Mouse (Mus musculus) stomach, postnatal 0 days (tissue): ENCODE results near the gene Smtnl1. TPM values are rescaled to one million over a fixed set of nuclear protein-coding genes. Genes with fewer than 3 reads are reported as not detected.

Source experiments
- ATAC-seq: fragments of 200-750 bp; cut with Nextera tagmentation; 2 replicates; pipeline ENCODE4 v1.8.0; 2017; ENCODE audit not compliant: low FRiP score, low TSS enrichment
- DNase-seq: peaks from one replicate; pipeline ENCODE4 v3.0.0-alpha.2; 2016; ENCODE audit warnings: low spot score
- H3K27ac ChIP-seq: fragments of 300-500 bp; sonication (generic); replicated peaks from 2 replicates; pipeline ENCODE4 v1.5.1; 2014; ENCODE audit warnings: mild to moderate bottlenecking, control low read depth
- H3K27me3 ChIP-seq: fragments of 300-500 bp; sonication (generic); 2 replicates; pipeline ENCODE4 v1.6.1; 2014; ENCODE audit warnings: low read length; ENCODE audit not compliant: control insufficient read depth, insufficient read depth
- H3K36me3 ChIP-seq: fragments of 300-500 bp; sonication (generic); 2 replicates; pipeline ENCODE4 v1.6.1; 2014; ENCODE audit warnings: low read length, mixed read lengths; ENCODE audit not compliant: control insufficient read depth, insufficient read depth
- H3K4me1 ChIP-seq: fragments of 300-500 bp; sonication (generic); replicated peaks from 2 replicates; pipeline ENCODE4 v1.6.1; 2014; ENCODE audit warnings: antibody characterized with exemption; ENCODE audit not compliant: control insufficient read depth, insufficient read depth
- H3K4me2 ChIP-seq: fragments of 300-500 bp; sonication (generic); replicated peaks from 2 replicates; pipeline ENCODE4 v1.6.1; 2014; ENCODE audit warnings: low read depth, mild to moderate bottlenecking, control low read depth, moderate library complexity
- H3K4me3 ChIP-seq: fragments of 300-500 bp; sonication (generic); 2 replicates; pipeline ENCODE4 v1.5.1; 2014; ENCODE audit warnings: low read depth, low read length, control low read depth
- H3K9ac ChIP-seq: fragments of 300-500 bp; sonication (generic); 2 replicates; pipeline ENCODE4 v1.6.1; 2014; ENCODE audit warnings: mild to moderate bottlenecking, low read length, control low read depth, mixed read lengths
- H3K9me3 ChIP-seq: fragments of 300-500 bp; sonication (generic); 2 replicates; pipeline ENCODE4 v1.6.1; 2016; ENCODE audit warnings: low read length; ENCODE audit not compliant: control insufficient read depth
- CTCF ChIP-seq: IDR thresholded peaks from 2 replicates; pipeline ENCODE4 v1.5.1; 2016; ENCODE audit warnings: antibody characterized with exemption, low read depth, mild to moderate bottlenecking, moderate library complexity
- EP300 ChIP-seq: optimal IDR thresholded peaks from 2 replicates; pipeline ENCODE3; 2016; ENCODE audit warnings: antibody characterized with exemption
- WGBS: fragments of 180-500 bp; shearing (Covaris S2); extraction: QIAGEN DNeasy Blood & Tissue Kit; methylation state at CpG from one replicate; pipeline ENCODE4 v1.1.7; 2014; 5-methylcytosine and 5-hydroxymethylcytosine counted together
- polyA plus RNA-seq: library from polyadenylated mRNA; unstranded; fragments of >200 nt; fragmentation: Nextera tagmentation; extraction: Ambion mirVana; gene quantifications from 2 replicates; pipeline ENCODE4 v1.2.1, GENCODE M21; 2015

Smtnl1 gene
- polyA plus RNA-seq, result 0.05 TPM in 1 of 2 replicates, not detected in the other

DNA sequence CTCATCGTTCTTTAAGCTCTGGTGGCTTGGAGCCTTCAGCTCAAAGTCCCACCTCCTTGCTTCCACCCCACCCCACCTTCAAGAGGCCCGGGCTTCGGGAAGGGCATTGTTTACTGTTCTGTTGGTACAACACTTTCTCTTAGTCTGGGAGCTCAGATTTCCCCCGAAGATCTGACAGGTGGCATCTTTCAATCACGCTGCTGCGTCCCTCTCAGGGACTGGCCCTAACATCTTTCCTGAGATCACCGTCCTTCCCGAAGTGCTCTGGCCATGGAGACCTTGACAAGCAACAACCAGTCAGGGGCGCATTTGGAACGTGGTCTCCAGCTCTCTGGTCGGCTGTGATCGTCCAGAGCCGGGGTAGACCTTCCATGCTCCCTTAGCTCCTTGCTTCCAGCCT, at the start of gene Smtnl1:
Gene Smtnl1 (minus strand): TSS at position 101 of the 400 bp plus-strand sequence.
- Histone ChIP-seq H3K4me2 (no peak within 1 kb of the TSS), H3K9ac (no peak within 1 kb of the TSS), H3K27ac (no peak within 1 kb of the TSS), H3K9me3 (no peaks in the 10 kb centered on the region), H3K4me1 (no peaks in the 10 kb centered on the region), H3K36me3 (no peaks in the 10 kb centered on the region), H3K4me3 (no peak within 1 kb of the TSS), H3K27me3 (no peaks in the 10 kb centered on the region)
- WGBS, result 37% methylated on average over 13 of the region's 13 CpGs
- TF ChIP-seq EP300 (no peak), CTCF (no peak)
- ATAC-seq (no peak), DNase-seq (no peak)

DNA sequence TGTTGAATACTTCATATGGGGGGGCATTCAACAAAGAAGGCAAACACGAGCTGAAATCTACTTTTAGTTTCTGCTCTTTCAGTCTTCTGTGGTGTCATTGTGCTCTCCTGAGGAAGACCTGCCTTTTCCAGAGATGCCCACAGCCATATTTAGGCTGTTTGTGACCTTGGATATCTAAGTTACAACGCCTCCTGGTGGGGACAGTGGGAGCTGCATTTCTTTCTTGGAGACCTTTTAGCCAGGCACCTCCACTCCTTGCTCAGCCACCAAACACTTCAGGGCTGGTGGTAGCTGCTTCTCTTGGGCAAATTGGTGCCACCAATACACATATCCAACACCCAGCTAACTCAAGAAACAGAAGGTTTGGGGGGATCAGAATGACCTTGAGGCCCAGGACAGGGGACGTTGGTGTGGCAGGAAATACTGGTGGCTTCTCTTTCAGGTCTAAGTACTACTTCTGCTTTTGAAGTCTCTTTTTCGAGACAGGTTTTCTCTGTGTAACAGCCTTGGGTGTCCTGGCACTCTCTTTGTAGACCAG, 48.2 kb upstream of the Smtnl1 start:
- H3K4me3 ChIP-seq, result no peak overlapping the region
- peak; percentile 43 for DNase-seq
- no peak overlapping the region for H3K9ac ChIP-seq
- no peak overlapping the region for H3K4me2 ChIP-seq
- TF ChIP-seq CTCF (peak; percentile 60), EP300 (no peak)
- no peak for ATAC-seq
- no peaks in the 10 kb centered on the region for H3K36me3 ChIP-seq
- 62% methylated on average over 4 of the region's 4 CpGs for WGBS
- no peaks in the 10 kb centered on the region for H3K9me3 ChIP-seq
- peaks cover 15% of the 10 kb centered on the region; the same call in 1 of the 2 replicates for H3K27me3 ChIP-seq
- no peaks in the 10 kb centered on the region for H3K4me1 ChIP-seq
- no peak overlapping the region for H3K27ac ChIP-seq

DNA sequence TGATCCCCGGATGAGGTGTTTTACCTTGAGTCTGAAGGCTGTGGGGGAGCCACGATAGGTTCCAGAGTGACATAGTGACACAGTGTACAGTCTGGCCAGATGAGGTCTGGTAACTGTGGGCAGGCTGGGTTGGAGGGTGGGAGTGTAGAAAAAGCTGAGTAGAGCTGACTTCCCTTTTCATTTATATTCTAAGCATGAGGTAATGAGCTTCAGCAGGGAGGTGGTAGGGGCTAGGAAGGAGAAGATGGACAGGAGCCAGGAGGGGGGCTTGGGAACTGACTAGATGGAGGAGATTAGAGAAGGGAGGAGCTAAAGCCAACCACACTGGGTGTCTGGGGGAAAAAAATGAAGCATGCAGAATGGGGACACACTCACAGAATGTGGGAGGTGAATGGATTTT, 46.5 kb upstream of the Smtnl1 start:
- 48% methylated on average over 2 of the region's 2 CpGs for WGBS
- no peak for ATAC-seq

DNA sequence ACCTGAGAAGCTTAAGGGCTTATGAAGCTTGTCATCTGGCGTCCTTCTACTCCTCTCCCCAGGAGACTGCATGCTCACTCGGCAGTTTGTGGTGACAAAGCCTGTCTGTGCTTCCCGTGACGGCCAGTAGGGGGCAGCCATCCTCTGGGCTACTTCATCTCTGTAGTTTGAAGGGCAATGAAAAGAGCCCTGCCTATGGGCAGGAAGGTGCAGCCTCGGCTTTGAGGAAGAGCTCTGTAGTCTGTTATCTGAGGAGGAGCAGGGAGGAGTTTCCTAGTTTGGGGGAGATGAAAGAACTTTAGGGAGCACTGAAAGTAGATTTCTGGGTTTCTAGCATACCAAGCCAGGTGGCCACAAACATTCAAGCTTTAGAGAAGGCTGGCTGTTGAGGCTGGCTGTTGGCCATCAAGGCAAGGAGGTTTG, 46.1 kb upstream of the Smtnl1 start:
- Histone ChIP-seq H3K4me3 (no peak overlapping the region), H3K9ac (no peak overlapping the region), H3K27ac (no peak overlapping the region), H3K4me2 (no peak overlapping the region), H3K4me1 (no peaks in the 10 kb centered on the region), H3K36me3 (no peaks in the 10 kb centered on the region), H3K9me3 (no peaks in the 10 kb centered on the region), H3K27me3 (peaks cover 12% of the 10 kb centered on the region; the same call in 1 of the 2 replicates)
- no peak for TF ChIP-seq EP300
- peak; percentile 85 for TF ChIP-seq CTCF
- peak; percentile 81 for DNase-seq
- ATAC-seq, result no peak
- WGBS, result 20% methylated on average over 5 of the region's 5 CpGs

More for the DNA sequence above, 46.5 kb upstream of the Smtnl1 start:
- Histone ChIP-seq H3K4me2 (no peak overlapping the region), H3K9me3 (no peaks in the 10 kb centered on the region), H3K4me3 (no peak overlapping the region), H3K27ac (no peak overlapping the region), H3K4me1 (no peaks in the 10 kb centered on the region), H3K36me3 (no peaks in the 10 kb centered on the region), H3K9ac (no peak overlapping the region), H3K27me3 (peaks cover 12% of the 10 kb centered on the region; the same call in 1 of the 2 replicates)
- TF ChIP-seq EP300 (no peak), CTCF (no peak)
- no peak for DNase-seq

DNA sequence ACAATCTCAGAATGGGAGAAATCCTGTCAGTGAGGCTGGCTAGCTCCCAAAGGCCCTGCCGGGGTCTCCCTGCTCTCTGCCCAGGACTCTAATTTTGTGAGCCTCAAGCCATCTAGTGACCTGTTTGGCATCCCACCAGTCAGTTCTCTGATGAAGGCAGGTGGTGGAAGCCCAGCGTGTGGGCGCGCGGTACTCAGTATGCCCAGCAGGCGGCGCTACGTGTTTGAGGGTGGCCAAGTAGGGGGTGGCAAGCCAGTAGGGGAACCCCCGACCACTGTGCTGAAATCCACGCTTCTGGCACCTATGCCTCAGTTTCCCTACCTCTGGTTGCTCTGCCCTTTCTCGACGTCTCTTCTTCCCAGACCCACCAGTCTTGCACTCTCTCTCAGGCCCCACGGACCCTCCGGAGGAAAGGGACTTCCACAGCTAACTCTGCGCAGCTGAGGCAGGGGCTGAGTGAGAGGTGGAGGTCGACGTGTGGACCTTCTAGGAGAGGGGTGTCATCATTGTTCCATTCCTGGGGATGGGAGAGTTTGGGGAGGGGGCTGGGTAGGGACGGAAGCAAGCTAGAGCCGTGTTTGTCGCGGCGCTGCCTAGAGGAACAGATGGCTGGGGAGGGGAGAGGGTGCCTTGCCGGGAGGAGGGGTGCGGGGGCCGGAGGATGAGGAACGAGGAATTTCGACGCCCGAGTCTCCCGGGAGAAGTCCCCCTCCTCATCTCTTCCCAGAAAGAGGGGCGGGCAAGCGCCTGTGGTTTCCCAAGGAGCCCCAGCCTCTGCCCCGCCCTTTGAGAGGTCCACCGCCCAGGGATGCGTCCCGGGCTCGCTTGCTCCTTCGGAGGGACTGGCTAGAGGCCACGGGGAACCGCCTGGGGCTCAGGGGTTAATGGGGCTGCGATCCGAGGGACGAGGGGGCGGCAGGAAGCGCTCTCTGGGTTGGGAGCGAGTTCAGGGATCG, 43.4 kb upstream of the Smtnl1 start:
- DNase-seq (peak; percentile 68), ATAC-seq (peak; percentile 28; the same call in 1 of the 2 replicates)
- Histone ChIP-seq H3K27me3 (peaks cover 3% of the 10 kb centered on the region; the same call in 1 of the 2 replicates), H3K36me3 (peaks cover 4% of the 10 kb centered on the region; the same call in 1 of the 2 replicates), H3K4me2 (peak overlapping the region; percentile 53), H3K9me3 (no peaks in the 10 kb centered on the region), H3K9ac (peak overlapping the region; percentile 41), H3K4me1 (no peaks in the 10 kb centered on the region), H3K4me3 (peak overlapping the region; percentile 34), H3K27ac (no peak overlapping the region)
- peak; percentile 84 for TF ChIP-seq CTCF
- no peak for TF ChIP-seq EP300
- 2% methylated on average over 44 of the region's 47 CpGs for WGBS
